Mouse (Mus musculus) large intestine, adult 2 months (tissue): ENCODE results near the gene Rnf168. TPM values are rescaled to one million over a fixed set of nuclear protein-coding genes. Genes with fewer than 3 reads are reported as not detected.

Experiments used
- DNase-seq: peaks from one replicate; pipeline ENCODE4 v3.0.0-alpha.2; 2012; ENCODE audit warnings: low read depth, low spot score
- WGBS: fragments of 180-500 bp; shearing (Covaris S2); methylation state at CpG from one replicate; pipeline ENCODE4 v1.1.7; 2018; 5-methylcytosine and 5-hydroxymethylcytosine counted together
- polyA plus RNA-seq: library from polyadenylated mRNA; depleted of rRNA; stranded (reverse); fragments of >200 nt; gene quantifications from 2 replicates; pipeline ENCODE4 v1.2.3, GENCODE M21; 2012; rRNA removed

Gene Rnf168
- polyA plus RNA-seq, 1 experiment: 4.5 TPM

DNA sequence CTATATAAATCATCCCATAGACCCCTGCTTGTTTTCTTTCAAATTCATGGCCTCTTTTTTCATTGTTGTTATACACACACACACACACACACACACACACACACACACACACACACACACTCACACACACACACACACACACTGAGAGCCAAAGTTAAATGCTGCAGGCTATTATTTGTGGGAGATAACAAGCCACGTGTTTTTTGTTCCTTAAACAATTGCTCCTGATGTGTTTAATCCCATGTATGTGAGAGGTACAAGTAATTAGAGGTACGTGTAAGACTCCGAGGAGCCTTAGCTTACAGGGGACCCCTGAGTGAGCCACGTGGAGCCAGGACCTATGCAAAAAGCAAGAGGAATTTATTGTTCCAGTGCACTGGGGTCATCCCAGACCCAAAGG is 34.7 kb downstream of the Rnf168 start:
- DNase-seq: no peak
- 79% methylated on average over 4 of the region's 4 CpGs for WGBS

DNA sequence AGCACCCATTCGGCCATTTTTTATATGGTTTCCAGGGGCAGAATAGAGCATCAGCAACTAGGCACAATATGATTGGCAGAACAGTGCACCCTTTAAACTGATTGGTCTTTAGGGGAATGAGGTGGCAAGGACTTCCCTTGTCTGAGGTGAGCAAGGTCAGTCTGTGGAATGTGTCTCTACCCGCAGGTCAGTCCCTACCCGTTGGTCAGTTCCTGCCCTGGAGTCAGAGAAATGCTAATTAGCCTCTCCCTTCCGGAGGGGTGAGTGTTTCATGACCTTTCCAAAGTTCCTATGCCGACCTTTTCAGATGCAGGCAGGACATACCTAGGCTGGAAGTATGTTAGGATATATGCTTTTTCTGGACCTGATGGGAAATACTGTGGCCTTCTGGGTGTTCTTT is 35.1 kb downstream of the Rnf168 start:
- WGBS: 48% methylated on average over 5 of the region's 5 CpGs

GRCm38 (mm10) chr16:32312859-32313258 is 35.6 kb downstream of the Rnf168 start:
- no peak for DNase-seq
- WGBS: 82% methylated on average over 4 of the region's 4 CpGs

More for the DNA sequence above, 35.1 kb downstream of the Rnf168 start:
- no peak for DNase-seq

- no peak for DNase-seq
- WGBS: 71% methylated on average over 2 of the region's 2 CpGs
Observed at GRCm38 (mm10) chr16:32316601-32317000, 39.3 kb downstream of the Rnf168 start.

DNA sequence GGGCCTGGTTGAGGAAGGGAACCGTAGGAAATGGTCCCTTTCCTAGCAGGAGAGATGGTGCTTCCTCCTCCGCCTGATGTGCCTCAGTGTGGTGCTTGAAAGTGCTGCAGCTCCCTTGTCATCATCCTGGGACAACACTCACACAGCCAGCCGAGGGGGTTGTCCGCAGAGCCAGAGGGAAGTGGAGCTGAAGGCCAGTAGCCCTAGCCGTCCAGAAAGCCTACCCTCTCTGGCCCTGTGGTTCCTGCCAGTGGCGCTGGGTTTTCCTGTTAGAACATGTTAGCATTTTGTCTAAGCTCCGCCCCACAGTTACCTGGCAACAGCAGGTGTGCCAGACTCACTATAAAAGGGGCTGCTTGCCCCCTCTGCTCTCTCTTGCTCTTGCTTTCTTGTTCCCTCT is 46.7 kb downstream of the Rnf168 start:
- 22% methylated on average over 7 of the region's 7 CpGs for WGBS
- no peak for DNase-seq

DNA sequence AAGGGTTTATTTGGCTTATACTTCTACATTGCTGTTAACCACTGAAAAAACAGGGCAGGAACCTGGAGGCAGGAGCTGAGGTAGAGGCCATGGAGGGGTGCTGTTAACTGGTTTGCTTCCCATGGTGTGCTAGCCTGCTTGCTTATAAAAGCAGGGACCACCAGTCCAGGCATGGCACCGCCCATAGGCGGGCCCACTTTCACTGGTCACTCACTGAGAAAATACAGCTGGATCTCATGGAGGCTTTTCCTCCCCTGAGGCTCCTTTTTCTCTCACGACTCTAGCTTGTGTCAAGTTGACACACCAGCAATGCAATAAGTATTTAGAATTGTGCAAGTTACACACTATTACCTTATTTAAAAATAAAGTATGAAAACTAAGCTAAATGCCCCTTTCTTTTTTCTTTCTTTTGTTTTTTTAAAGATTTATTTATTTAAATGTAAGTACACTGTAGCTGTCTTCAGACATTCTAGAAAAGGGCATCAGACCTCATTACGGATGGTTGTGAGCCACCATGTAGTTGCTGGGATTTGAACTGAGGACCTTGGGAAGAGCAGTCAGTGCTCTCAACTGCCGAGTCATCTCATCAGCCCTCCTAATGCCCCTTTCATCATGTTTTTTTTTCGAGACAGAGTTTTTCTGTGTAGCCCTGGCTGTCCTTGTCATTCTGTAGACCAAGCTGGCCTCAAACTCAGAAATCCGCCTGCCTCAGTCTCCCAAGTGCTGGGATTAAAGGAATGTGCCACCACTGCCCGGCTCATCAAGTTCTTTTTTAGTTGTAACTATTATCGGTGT is 53.8 kb downstream of the Rnf168 start:
- no peak for DNase-seq
- WGBS: 48% methylated on average over 9 of the region's 9 CpGs

GRCm38 (mm10) chr16:32332040-32332555 is 54.8 kb downstream of the Rnf168 start, which contains the start of gene Ubxn7:
TSS of gene Ubxn7 (plus strand) at chr16:32332257.
- peak; percentile 76 for DNase-seq
- under 1% methylated on average over 52 of the region's 52 CpGs for WGBS

GRCm38 (mm10) chr16:32332556-32333511 is 55.6 kb downstream of the Rnf168 start:
- under 1% methylated on average over 47 of the region's 54 CpGs for WGBS
- DNase-seq: peak; percentile 39

DNA sequence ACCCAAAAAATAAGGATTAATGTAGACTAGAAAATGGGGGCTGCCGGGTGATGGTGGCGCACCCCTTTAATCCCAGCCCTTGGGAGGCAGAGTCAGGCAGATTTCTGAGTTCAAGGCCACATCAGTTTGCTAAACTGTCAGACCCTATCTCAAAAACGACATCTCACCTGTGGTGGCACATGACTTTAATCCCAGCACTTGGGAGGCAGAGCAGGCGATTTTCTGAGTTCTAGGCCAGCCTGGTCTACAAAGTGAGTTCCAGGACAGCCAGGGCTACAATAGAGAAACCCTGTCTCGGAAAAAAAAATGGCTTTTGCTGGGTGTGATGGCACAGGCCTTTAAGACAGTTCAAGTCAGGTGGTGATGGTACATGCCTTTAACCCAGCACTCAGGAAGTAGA is 57.9 kb downstream of the Rnf168 start:
- 91% methylated on average over 5 of the region's 5 CpGs for WGBS
- DNase-seq: no peak

- 70% methylated on average over 7 of the region's 7 CpGs for WGBS
- DNase-seq: no peak
Observed at GRCm38 (mm10) chr16:32336026-32336780, 58.9 kb downstream of the Rnf168 start.

GRCm38 (mm10) chr16:32337001-32337400 is 59.7 kb downstream of the Rnf168 start:
- no peak for DNase-seq

DNA sequence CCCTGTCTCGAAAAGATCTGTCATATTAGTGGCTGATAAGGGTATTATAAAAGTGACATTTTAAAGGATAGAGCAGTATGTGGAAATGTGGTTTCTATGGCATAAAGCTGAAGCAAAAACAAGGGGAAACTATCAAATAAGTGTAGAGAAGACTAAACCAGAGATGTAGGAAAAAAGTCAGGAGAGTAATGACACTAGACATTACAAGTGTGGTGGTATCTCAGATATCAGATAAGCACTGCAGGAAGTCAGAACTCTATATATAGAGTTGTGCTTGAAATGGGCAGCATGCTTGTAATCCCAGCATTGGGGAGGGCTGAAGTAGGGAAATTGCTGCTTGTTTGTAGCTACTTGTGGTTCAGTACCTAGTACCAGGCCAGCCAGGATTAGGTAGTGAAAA is 63.2 kb downstream of the Rnf168 start:
- 70% methylated on average over 1 of the region's 1 CpGs for WGBS
- DNase-seq: no peak

DNA sequence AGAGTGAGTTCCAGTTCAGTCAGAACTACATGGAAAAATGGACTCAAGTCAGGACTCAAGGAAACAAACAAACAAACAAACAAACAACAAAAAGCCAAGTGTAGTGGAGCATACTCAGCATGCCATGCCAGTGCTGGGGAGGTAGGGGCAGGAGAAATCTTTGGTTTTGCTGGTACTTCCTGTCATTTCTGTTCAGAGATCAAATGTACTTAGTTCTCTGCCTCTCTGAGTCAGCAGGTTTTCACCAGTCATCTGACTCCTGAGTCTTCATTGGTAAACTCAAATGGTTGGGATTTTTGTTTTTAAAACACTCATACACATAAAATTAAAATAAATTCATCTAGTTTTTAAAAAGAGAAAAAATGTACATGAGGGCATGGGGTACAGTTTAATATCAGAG is 68.3 kb downstream of the Rnf168 start:
- no peak for DNase-seq

- 95% methylated on average over 3 of the region's 3 CpGs for WGBS
- DNase-seq: no peak
Observed at GRCm38 (mm10) chr16:32350776-32351175, 73.5 kb downstream of the Rnf168 start.

Other genes with a start within 250 kb of the Rnf168 start
- 20.0 and 21.9 TPM in 2 replicates for gene Pak2, start 198.1 kb upstream of the Rnf168 start, polyA plus RNA-seq
- gene Pigx, start 177.7 kb upstream of the Rnf168 start, polyA plus RNA-seq: 33.9 and 38.4 TPM in 2 replicates
- 10.1 and 10.5 TPM in 2 replicates for gene Cep19, start 177.7 kb upstream of the Rnf168 start, polyA plus RNA-seq
- gene Nrros, start 111.9 kb upstream of the Rnf168 start, polyA plus RNA-seq: 9.0 and 10.8 TPM in 2 replicates
- not detected in 2 replicates for gene Bex6, start 97.6 kb upstream of the Rnf168 start, polyA plus RNA-seq
- 3.0 and 3.6 TPM in 2 replicates for gene Fbxo45, start 30.3 kb upstream of the Rnf168 start, polyA plus RNA-seq
- gene Wdr53, start 30.2 kb upstream of the Rnf168 start, polyA plus RNA-seq: 3.7 and 3.9 TPM in 2 replicates
- not detected in 2 replicates for gene Smco1, start 6.0 kb upstream of the Rnf168 start, polyA plus RNA-seq
- 2.1 and 10.0 TPM in 2 replicates for gene Ubxn7, start 54.8 kb downstream of the Rnf168 start, polyA plus RNA-seq
- 0.45 and 0.84 TPM in 2 replicates for gene Tm4sf19, start 123.0 kb downstream of the Rnf168 start, polyA plus RNA-seq
- 2.4 and 3.2 TPM in 2 replicates for gene Tctex1d2, start 142.2 kb downstream of the Rnf168 start, polyA plus RNA-seq
- 24.5 and 73.7 TPM in 2 replicates for gene Pcyt1a, start 153.5 kb downstream of the Rnf168 start, polyA plus RNA-seq
- gene Slc51a, start 210.4 kb downstream of the Rnf168 start, polyA plus RNA-seq: 838 and 1,191 TPM in 2 replicates
- gene Zdhhc19, start 218.8 kb downstream of the Rnf168 start, polyA plus RNA-seq: 1.9 and 3.1 TPM in 2 replicates